Mouse (Mus musculus) E14TG2a.4 (cell line): ENCODE data around the gene Epb41.

Source experiments
- H3K27me3 ChIP-seq: 2 replicates; pipeline ENCODE4 v1.6.1; 2014; ENCODE audit warnings: low read length, control low read depth; ENCODE audit not compliant: insufficient read depth
- H3K36me3 ChIP-seq: 2 replicates; pipeline ENCODE4 v1.6.1; 2014; ENCODE audit warnings: low read length, control low read depth; ENCODE audit not compliant: insufficient read depth
- H3K4me1 ChIP-seq: replicated peaks from 2 replicates; pipeline ENCODE4 v1.6.1; 2014; ENCODE audit warnings: low read depth, low read length, control low read depth
- H3K4me3 ChIP-seq: replicated peaks from 2 replicates; pipeline ENCODE4 v1.5.1; 2014; ENCODE audit warnings: mild to moderate bottlenecking, low read length
- H3K9me3 ChIP-seq: 2 replicates; pipeline ENCODE4 v1.6.1; 2014; ENCODE audit warnings: low read length, control low read depth
- CTCF ChIP-seq: conservative IDR thresholded peaks from 2 replicates; pipeline ENCODE4 v1.5.1; 2014; ENCODE audit warnings: low read length
- NANOG ChIP-seq: IDR thresholded peaks from 2 replicates; pipeline ENCODE4 v1.6.1; 2014; ENCODE audit warnings: borderline replicate concordance, low read length, mixed read lengths
- POU5F1 ChIP-seq: IDR thresholded peaks from 2 replicates; pipeline ENCODE4 v1.6.1; 2014; ENCODE audit warnings: low read length, borderline replicate concordance

Epb41 gene

DNA sequence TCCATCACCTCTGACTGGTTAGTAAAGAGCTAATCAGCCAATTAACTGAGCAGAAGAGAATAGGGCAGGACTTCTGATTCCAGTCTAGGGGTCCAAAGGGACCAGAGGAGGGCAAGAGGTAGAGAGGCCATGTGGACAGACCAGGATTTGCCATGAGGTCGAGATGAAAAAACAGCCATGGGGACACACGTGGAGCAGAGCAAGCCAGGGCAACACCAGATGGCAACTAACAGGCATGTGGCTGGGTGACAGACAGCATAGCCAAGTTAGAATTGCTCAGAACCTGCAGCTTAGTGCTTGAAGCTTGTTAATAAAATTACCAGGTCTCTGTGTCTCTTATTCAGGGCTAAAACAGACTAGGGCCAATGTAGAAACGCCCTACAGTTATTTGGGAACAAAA lies 81.3 kb downstream of the Epb41 start:
- Histone ChIP-seq H3K27me3 (no peaks in the 10 kb centered on the region), H3K36me3 (peaks cover 7% of the 10 kb centered on the region; the same call in 1 of the 2 replicates), H3K4me3 (no peak overlapping the region), H3K4me1 (no peaks in the 10 kb centered on the region), H3K9me3 (no peaks in the 10 kb centered on the region)
- TF ChIP-seq CTCF = no peak
- TF ChIP-seq NANOG = no peak
- no peak for TF ChIP-seq POU5F1

- Histone ChIP-seq H3K4me1 (peaks cover 26% of the 10 kb centered on the region), H3K9me3 (no peaks in the 10 kb centered on the region), H3K36me3 (no peaks in the 10 kb centered on the region), H3K27me3 (no peaks in the 10 kb centered on the region), H3K4me3 (no peak overlapping the region)
- no peak for TF ChIP-seq CTCF
- no peak for TF ChIP-seq POU5F1
- no peak for TF ChIP-seq NANOG
Observed at GRCm38 (mm10) chr4:131982881-131983538, 92.1 kb downstream of the Epb41 start.

DNA sequence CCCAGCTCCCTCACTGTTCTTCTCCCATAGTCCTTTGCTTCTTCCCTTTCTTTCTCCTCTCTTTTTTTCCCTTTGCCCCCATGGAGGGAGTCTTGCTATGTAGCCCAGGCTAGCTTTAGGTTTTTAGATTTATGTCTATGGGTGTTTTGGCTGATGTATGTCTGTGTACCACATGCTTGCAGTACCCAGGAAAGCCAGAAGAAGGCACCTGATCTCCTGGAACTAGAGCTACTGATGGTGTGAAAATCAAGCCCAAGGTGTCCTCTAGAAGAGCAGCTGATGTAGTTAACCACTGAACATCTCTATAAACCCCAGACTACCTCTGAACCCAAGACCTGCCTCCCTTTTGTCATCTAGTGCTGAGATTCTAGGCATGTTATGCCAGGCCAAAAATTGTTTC lies 93.4 kb downstream of the Epb41 start:
- Histone ChIP-seq H3K4me1 (peaks cover 26% of the 10 kb centered on the region), H3K4me3 (no peak overlapping the region), H3K27me3 (no peaks in the 10 kb centered on the region), H3K36me3 (no peaks in the 10 kb centered on the region), H3K9me3 (no peaks in the 10 kb centered on the region)
- TF ChIP-seq NANOG = no peak
- no peak for TF ChIP-seq POU5F1
- TF ChIP-seq CTCF = peak; percentile 52

GRCm38 (mm10) chr4:131977201-131977600 lies 97.9 kb downstream of the Epb41 start:
- TF ChIP-seq POU5F1 = no peak
- peak; percentile 99 for TF ChIP-seq CTCF
- Histone ChIP-seq H3K9me3 (no peaks in the 10 kb centered on the region), H3K36me3 (peaks cover 13% of the 10 kb centered on the region), H3K27me3 (no peaks in the 10 kb centered on the region), H3K4me1 (peaks cover 8% of the 10 kb centered on the region; the same call in 1 of the 2 replicates), H3K4me3 (no peak overlapping the region)

DNA sequence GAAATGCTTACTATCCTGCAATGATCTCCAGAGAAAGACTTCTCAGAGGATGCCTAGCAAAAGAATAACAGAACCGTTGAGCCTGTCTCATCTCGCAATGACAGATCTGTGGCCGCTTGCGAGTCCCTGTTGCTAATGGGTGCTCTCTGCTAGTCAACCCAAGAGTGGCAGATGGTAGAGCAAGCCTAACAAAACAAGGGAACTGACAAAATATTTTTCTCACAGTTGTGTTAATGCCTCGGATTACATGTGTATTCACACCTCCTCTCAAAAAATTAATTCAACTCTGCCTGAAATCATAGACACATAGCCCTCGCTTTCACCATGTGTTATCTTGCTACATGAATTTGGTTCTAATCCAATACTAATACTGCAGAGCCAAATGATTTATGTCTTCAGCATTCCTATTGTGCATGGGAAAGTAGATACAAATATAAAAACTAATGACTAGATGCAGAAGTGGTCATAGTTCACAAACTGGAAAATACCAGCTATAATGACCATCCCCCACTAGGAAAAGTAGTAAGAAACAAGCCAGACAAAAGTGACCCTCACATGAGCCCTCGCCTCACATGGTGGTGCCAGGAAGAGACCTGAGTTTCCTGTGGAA lies 104.8 kb downstream of the Epb41 start:
- TF ChIP-seq POU5F1 = no peak
- TF ChIP-seq NANOG = no peak
- Histone ChIP-seq H3K4me1 (no peaks in the 10 kb centered on the region), H3K9me3 (no peaks in the 10 kb centered on the region), H3K36me3 (peaks cover 16% of the 10 kb centered on the region), H3K4me3 (no peak overlapping the region), H3K27me3 (no peaks in the 10 kb centered on the region)

DNA sequence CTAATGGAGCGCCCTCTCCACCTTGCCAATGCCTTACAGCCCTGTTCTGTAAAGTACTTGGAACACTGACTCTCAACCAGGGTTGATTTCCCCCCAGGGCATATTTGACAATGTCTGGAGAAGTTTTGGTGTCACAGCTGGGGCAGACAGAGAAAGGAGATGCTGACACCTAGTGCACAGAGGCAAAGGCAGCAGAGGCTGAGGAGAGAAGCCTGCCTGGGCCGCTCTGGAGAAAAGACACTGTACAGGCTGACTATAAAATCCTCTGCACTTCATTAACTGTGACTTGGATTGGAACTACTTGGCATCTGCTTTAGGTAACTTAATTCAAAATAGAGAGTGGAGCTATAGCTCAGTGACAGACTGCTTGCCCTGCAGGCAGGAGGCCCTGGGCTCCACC lies 106.2 kb downstream of the Epb41 start:
- TF ChIP-seq CTCF (no peak), NANOG (no peak), POU5F1 (no peak)
- Histone ChIP-seq H3K27me3 (no peaks in the 10 kb centered on the region), H3K4me3 (no peak overlapping the region), H3K9me3 (no peaks in the 10 kb centered on the region), H3K36me3 (peaks cover 10% of the 10 kb centered on the region; the same call in 1 of the 2 replicates), H3K4me1 (no peaks in the 10 kb centered on the region)

- no peaks in the 10 kb centered on the region for H3K36me3 ChIP-seq
- H3K4me3 ChIP-seq = no peak overlapping the region
- no peaks in the 10 kb centered on the region for H3K9me3 ChIP-seq
- H3K4me1 ChIP-seq = no peaks in the 10 kb centered on the region
- TF ChIP-seq CTCF = no peak
- TF ChIP-seq NANOG = no peak
- TF ChIP-seq POU5F1 = no peak
- no peaks in the 10 kb centered on the region for H3K27me3 ChIP-seq
Observed at GRCm38 (mm10) chr4:131957161-131957560, 118.0 kb downstream of the Epb41 start.

DNA sequence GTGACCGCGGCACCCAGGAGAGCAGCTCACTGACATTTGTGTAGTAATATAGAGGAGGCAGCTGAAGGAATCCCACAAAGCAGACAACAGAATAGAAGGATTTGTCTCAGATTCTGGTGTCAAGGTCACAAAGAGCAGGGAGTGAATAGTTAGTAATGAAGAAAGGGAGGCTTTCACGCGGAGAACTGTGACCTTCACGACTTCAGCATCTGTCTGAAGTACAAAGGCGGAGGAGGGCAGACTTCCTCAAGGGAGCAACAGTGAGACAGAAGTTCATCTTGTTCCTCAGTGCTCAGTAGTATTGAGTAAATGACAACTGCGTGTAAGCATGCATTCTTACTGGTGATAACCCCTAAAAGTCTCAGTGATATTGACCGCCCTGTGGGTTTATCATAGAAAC lies 124.5 kb downstream of the Epb41 start:
- TF ChIP-seq CTCF = no peak
- TF ChIP-seq POU5F1 = no peak
- no peak for TF ChIP-seq NANOG
- 0 out of 2 replicates have a peak, but pooled peaks cover 2% of the 10 kb centered on the region for H3K27me3 ChIP-seq
- H3K9me3 ChIP-seq = no peaks in the 10 kb centered on the region
- H3K36me3 ChIP-seq = no peaks in the 10 kb centered on the region
- H3K4me1 ChIP-seq = peaks cover 9% of the 10 kb centered on the region
- H3K4me3 ChIP-seq = no peak overlapping the region

DNA sequence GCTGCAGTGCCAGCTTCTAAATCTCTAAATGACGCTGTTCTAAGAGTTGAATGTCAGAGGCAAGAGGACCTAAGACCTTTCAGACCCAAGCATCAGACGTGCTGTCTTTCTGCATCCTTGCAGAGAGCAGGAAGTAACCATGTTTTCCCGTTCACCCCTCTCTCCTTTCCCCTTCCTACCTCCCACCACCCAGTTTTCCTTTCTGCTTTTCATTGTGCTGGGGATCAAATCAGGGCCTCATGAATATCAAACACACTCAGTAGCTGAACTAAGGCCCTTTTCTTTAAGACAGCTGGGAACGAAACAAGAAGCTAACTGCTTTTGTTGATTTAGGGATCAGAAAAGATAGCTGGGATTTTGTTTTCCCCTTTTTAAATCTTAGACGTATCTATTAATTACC lies 125.2 kb downstream of the Epb41 start:
- H3K36me3 ChIP-seq = no peaks in the 10 kb centered on the region
- H3K27me3 ChIP-seq = peaks cover 5% of the 10 kb centered on the region; the same call in 1 of the 2 replicates
- no peak for TF ChIP-seq POU5F1
- TF ChIP-seq CTCF = no peak
- no peak for TF ChIP-seq NANOG
- no peaks in the 10 kb centered on the region for H3K9me3 ChIP-seq
- H3K4me1 ChIP-seq = peaks cover 9% of the 10 kb centered on the region
- H3K4me3 ChIP-seq = no peak overlapping the region
